Mouse (Mus musculus) liver, adult 2 months (tissue): ENCODE measurements at regions not wholly inside any gene's neighbourhood (a gene's known extent, or its start where the extent isn't known, plus 50 kb on each side); places are given as distances from the start of the nearest gene placed in this dataset.

Source experiments
- DNase-seq: peaks from one replicate; pipeline ENCODE4 v3.0.0-alpha.2; 2011; ENCODE audit warnings: low read depth, low spot score; ENCODE audit errors: extremely low read depth
- H3K27ac ChIP-seq: fragments of 200-500 bp; replicated peaks from 2 replicates; pipeline ENCODE4 v1.5.1; 2012; ENCODE audit warnings: low read depth, mild to moderate bottlenecking, control low read depth, inconsistent platforms, low read length; ENCODE audit not compliant: insufficient read depth
- H3K27me3 ChIP-seq: fragments of 200-500 bp; 2 replicates; pipeline ENCODE4 v1.6.1; 2012; ENCODE audit warnings: mild to moderate bottlenecking, moderate library complexity, low read length, inconsistent platforms; ENCODE audit not compliant: control insufficient read depth, insufficient read depth
- H3K36me3 ChIP-seq: fragments of 200-500 bp; 2 replicates; pipeline ENCODE4 v1.6.1; 2012; ENCODE audit warnings: low read length, inconsistent platforms; ENCODE audit not compliant: control insufficient read depth, insufficient read depth
- H3K4me1 ChIP-seq: fragments of 200-500 bp; 2 replicates; pipeline ENCODE4 v1.6.1; 2011; ENCODE audit warnings: low read length; ENCODE audit not compliant: control insufficient read depth, insufficient read depth
- H3K4me3 ChIP-seq: fragments of 200-500 bp; 2 replicates; pipeline ENCODE4 v1.5.1; 2011; ENCODE audit warnings: low read depth, mild to moderate bottlenecking, control low read depth, low read length, moderate library complexity; ENCODE audit not compliant: insufficient read depth
- H3K79me2 ChIP-seq: fragments of 200-500 bp; 2 replicates; pipeline ENCODE4 v1.6.1; 2012; ENCODE audit warnings: inconsistent platforms, mild to moderate bottlenecking, low read length, moderate library complexity; ENCODE audit not compliant: control insufficient read depth, insufficient read depth
- H3K9ac ChIP-seq: fragments of 200-500 bp; 2 replicates; pipeline ENCODE4 v1.6.1; 2012; ENCODE audit warnings: low read depth, mild to moderate bottlenecking, control low read depth, inconsistent platforms, low read length
- CTCF ChIP-seq: fragments of 200-500 bp; IDR thresholded peaks from 2 replicates; pipeline ENCODE4 v1.5.1; 2011; ENCODE audit warnings: low read depth, low read length, control low read depth
- POLR2A ChIP-seq: fragments of 200-500 bp; IDR thresholded peaks from 2 replicates; pipeline ENCODE4 v1.6.1; 2011; ENCODE audit warnings: low read length, control low read depth; ENCODE audit not compliant: insufficient read depth; ENCODE audit errors: extremely low read depth
- WGBS: fragments of 180-500 bp; shearing (Covaris S2); methylation state at CpG from one replicate; pipeline ENCODE4 v1.1.7; 2018; 5-methylcytosine and 5-hydroxymethylcytosine counted together

DNA sequence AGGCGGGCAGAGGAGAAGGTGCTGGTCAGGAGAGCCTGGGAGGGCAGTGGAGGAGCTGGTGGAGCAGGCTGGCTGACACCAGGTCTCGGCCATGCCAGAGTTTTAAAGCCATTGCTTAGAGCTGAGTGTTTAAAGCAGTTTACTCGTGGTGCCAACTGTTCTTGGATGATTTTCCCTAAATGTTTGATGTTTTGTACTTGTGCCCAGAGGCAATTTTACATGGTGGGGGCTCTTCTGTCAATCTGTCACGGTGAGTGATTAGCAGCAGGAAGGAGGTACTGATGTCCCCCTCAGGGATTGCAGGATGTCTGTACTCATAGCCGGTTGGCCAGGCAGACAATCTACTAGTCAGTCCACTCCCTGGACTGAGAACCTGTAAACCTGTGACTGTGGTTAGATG, 156.7 kb upstream of the 4931429L15Rik start:
- DNase-seq, result no peak
- no peak overlapping the region for H3K9ac ChIP-seq
- H3K79me2 ChIP-seq, result no peaks in the 10 kb centered on the region
- H3K27me3 ChIP-seq, result no peaks in the 10 kb centered on the region
- H3K36me3 ChIP-seq, result no peaks in the 10 kb centered on the region
- 79% methylated on average over 5 of the region's 5 CpGs for WGBS
- peaks cover 4% of the 10 kb centered on the region for H3K4me1 ChIP-seq
- no peak overlapping the region for H3K4me3 ChIP-seq
- no peak overlapping the region for H3K27ac ChIP-seq
- TF ChIP-seq POLR2A, result no peak
- no peak for TF ChIP-seq CTCF

DNA sequence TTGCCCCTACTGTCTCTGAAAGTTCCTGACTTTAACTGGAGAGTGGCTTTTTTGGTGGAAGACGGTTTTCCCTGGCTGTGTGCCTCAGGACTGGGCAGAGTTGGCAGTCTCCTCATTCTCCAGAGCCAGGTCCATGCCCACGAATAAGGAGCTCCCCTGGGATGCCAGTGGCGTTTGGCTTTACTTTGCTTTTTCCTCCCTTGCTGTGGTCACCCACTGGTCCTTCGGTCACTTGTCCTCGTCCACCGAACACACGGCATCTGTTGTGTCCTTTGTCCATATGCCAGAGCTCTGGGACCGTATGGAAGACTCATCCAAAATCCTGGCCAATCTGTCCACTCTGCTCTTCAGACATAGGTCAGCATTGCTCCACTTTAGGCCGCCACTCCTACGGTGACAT, 153.9 kb upstream of the 4931429L15Rik start:
- H3K9ac ChIP-seq, result no peak overlapping the region
- WGBS, result 87% methylated on average over 10 of the region's 10 CpGs
- H3K36me3 ChIP-seq, result no peaks in the 10 kb centered on the region
- H3K27me3 ChIP-seq, result no peaks in the 10 kb centered on the region
- no peak overlapping the region for H3K4me3 ChIP-seq
- H3K79me2 ChIP-seq, result no peaks in the 10 kb centered on the region
- H3K4me1 ChIP-seq, result peaks cover 2% of the 10 kb centered on the region; the same call in 1 of the 2 replicates
- no peak for DNase-seq
- H3K27ac ChIP-seq, result no peak overlapping the region
- TF ChIP-seq POLR2A (no peak), CTCF (no peak)

DNA sequence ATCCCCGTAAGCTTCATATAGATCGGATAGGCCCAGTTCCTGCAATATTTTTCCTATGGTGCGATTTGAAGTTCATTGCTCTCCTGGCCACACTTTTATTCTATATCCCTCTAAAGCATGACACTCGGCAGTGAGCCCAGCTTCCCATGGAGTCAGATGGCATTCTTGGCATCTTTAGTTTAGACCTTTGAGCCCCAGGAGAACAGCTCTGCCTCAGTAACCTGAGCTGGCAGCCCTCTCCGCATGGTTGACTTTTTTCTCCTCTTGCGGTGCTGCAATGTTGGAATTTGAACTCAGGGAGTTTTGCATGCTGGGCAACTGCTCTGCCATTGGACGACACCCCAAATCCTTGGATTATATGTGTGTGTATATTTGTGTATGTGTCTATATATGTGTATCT, 149.7 kb upstream of the 4931429L15Rik start:
- Histone ChIP-seq H3K4me1 (peaks cover 2% of the 10 kb centered on the region; the same call in 1 of the 2 replicates), H3K27me3 (no peaks in the 10 kb centered on the region), H3K9ac (no peak overlapping the region), H3K27ac (no peak overlapping the region), H3K4me3 (no peak overlapping the region), H3K79me2 (no peaks in the 10 kb centered on the region), H3K36me3 (no peaks in the 10 kb centered on the region)
- peak; percentile 94 for DNase-seq
- TF ChIP-seq CTCF (no peak), POLR2A (no peak)
- 36% methylated on average over 7 of the region's 7 CpGs for WGBS

DNA sequence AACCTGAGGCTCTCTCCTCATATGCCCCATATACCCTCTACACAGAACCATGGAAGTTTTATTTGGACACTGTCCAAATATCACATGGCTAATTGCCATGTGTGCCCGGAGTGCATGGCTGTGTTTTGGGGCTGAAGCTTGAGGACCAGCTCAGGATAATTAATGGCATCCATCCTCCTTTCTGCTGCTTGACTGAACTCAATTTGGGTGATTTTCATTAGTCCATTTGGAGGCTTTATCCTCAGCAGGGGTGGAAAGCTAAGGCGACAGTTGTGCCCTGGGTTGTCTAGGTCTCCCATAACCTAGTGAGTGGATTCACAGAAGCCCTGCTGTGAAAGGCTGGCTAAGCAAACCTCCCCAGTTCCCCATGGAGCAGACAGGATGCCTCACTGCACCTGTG, 148.5 kb upstream of the 4931429L15Rik start:
- no peaks in the 10 kb centered on the region for H3K36me3 ChIP-seq
- 53% methylated on average over 2 of the region's 2 CpGs for WGBS

DNA sequence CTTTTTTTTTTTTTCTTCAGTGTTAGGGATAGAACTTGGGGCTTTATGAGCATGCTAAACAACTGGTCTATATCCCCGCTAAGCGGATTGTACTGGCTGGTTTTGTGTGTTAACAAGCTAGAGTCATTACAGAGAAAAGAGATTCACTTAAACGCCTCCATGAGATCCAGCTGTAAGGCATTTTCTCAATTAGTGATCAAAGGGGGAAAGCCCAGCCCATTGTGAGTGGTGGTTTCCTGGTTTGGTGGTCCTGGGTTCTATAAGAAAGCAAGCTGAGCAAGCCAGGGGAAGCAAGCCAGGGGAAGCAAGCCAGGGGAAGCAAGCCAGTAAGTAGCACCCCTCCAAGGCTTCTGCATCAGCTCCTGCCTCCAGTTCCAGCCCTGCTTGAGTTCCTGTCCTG, 147.9 kb upstream of the 4931429L15Rik start:
- DNase-seq, result no peak
- Histone ChIP-seq H3K79me2 (no peaks in the 10 kb centered on the region), H3K27ac (no peak overlapping the region), H3K4me3 (no peak overlapping the region), H3K4me1 (peaks cover 2% of the 10 kb centered on the region; the same call in 1 of the 2 replicates), H3K9ac (no peak overlapping the region), H3K36me3 (no peaks in the 10 kb centered on the region), H3K27me3 (no peaks in the 10 kb centered on the region)
- WGBS, result 90% methylated on average over 3 of the region's 3 CpGs
- no peak for TF ChIP-seq CTCF
- TF ChIP-seq POLR2A, result no peak

More for the DNA sequence above, 148.5 kb upstream of the 4931429L15Rik start:
- H3K27me3 ChIP-seq, result no peaks in the 10 kb centered on the region
- H3K4me1 ChIP-seq, result peaks cover 2% of the 10 kb centered on the region; the same call in 1 of the 2 replicates
- no peak overlapping the region for H3K9ac ChIP-seq
- H3K27ac ChIP-seq, result no peak overlapping the region
- no peak overlapping the region for H3K4me3 ChIP-seq
- TF ChIP-seq POLR2A (no peak), CTCF (no peak)
- H3K79me2 ChIP-seq, result no peaks in the 10 kb centered on the region
- DNase-seq, result no peak

DNA sequence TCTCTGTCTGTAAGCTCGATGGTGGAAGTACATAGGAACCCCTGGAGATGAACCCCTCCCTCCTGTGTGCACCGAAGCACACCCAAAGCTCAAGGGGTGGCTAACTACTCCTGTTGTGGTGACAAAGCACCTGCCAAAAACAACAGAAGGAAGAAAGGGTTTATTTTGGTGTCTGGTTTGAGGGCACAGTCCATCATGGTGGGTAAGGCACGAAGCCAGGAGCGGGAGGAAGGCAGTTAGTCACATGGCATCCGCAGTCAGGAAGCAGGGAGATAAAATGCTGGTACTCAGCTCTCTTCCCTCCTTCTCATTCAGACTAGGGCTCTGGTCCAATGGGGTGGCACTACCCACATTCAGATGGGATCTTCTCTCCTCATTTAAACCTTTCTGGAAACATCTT, 142.9 kb upstream of the 4931429L15Rik start:
- Histone ChIP-seq H3K9ac (no peak overlapping the region), H3K4me3 (no peak overlapping the region), H3K27me3 (no peaks in the 10 kb centered on the region), H3K27ac (no peak overlapping the region), H3K36me3 (no peaks in the 10 kb centered on the region), H3K4me1 (no peaks in the 10 kb centered on the region), H3K79me2 (no peaks in the 10 kb centered on the region)
- 81% methylated on average over 5 of the region's 5 CpGs for WGBS
- TF ChIP-seq POLR2A (no peak), CTCF (no peak)
- no peak for DNase-seq
